Mouse (Mus musculus) heart, adult 9 months (tissue): ENCODE data around the gene Immt.

Source experiments
- DNase-seq, 2 experiments: peaks; one replicate each; pipeline ENCODE4 v3.0.0; 2022; ENCODE audit warnings: low spot score in 2 of 2

Immt gene

GRCm38 (mm10) chr6:71830690-71831580 is at the start of gene Immt:
Immt (plus strand) TSS chr6:71831331.
- peak; percentile 97 for DNase-seq

GRCm38 (mm10) chr6:71783165-71783564 is 48.0 kb upstream of the Immt start:
- no peak for DNase-seq

- DNase-seq, result no peak
These were observed 42.8 kb upstream of the Immt start for GRCm38 (mm10) chr6:71788348-71788747.

- DNase-seq, result no peak
These were observed 39.4 kb upstream of the Immt start for GRCm38 (mm10) chr6:71791771-71792170.

GRCm38 (mm10) chr6:71799391-71799790 is 31.7 kb upstream of the Immt start:
- DNase-seq, result no peak

- no peak for DNase-seq
These were observed 30.0 kb upstream of the Immt start for GRCm38 (mm10) chr6:71801011-71801713.

- no peak for DNase-seq
These were observed 29.4 kb upstream of the Immt start for GRCm38 (mm10) chr6:71801714-71802094.

- DNase-seq, result no peak
These were observed 27.5 kb upstream of the Immt start for GRCm38 (mm10) chr6:71803609-71804008.

GRCm38 (mm10) chr6:71804061-71804829 is 26.9 kb upstream of the Immt start:
- DNase-seq, result peak; percentile 21 to 39

- no peak for DNase-seq
These were observed 24.4 kb upstream of the Immt start for GRCm38 (mm10) chr6:71806713-71807112.

GRCm38 (mm10) chr6:71809890-71810289 is 21.2 kb upstream of the Immt start:
- no peak for DNase-seq

GRCm38 (mm10) chr6:71812820-71813219 is 18.3 kb upstream of the Immt start:
- no peak for DNase-seq

GRCm38 (mm10) chr6:71819764-71820292 is 11.3 kb upstream of the Immt start:
- no peak for DNase-seq

GRCm38 (mm10) chr6:71823085-71823484 is 8.0 kb upstream of the Immt start:
- peak in 1 of 2 experiments; percentile 3 for DNase-seq

- DNase-seq, result peak; percentile 81 to 90
These were observed 7.6 kb upstream of the Immt start for GRCm38 (mm10) chr6:71823488-71823887.

GRCm38 (mm10) chr6:71823961-71824360 is 7.2 kb upstream of the Immt start:
- DNase-seq, result no peak

GRCm38 (mm10) chr6:71826869-71827268 is 4.3 kb upstream of the Immt start, which contains the start of gene Mrpl35:
Mrpl35 (minus strand) TSS chr6:71826969.
- no peak for DNase-seq

- DNase-seq, result no peak
These were observed 1.4 kb upstream of the Immt start for GRCm38 (mm10) chr6:71829768-71830167.

- peak; percentile 97 for DNase-seq
These were observed 440 bp downstream of the Immt start for GRCm38 (mm10) chr6:71831581-71831960.

- DNase-seq, result no peak
These were observed 5.7 kb downstream of the Immt start for GRCm38 (mm10) chr6:71836811-71837210.

GRCm38 (mm10) chr6:71839815-71840214 is 8.7 kb downstream of the Immt start:
- no peak for DNase-seq
